Mouse (Mus musculus) cerebellum, adult 9-10 months (tissue): Measurements from ENCODE around the gene Neo1.

Experiments
- DNase-seq: peaks from one replicate; pipeline ENCODE4 v3.0.0; 2022

Neo1 gene

DNA sequence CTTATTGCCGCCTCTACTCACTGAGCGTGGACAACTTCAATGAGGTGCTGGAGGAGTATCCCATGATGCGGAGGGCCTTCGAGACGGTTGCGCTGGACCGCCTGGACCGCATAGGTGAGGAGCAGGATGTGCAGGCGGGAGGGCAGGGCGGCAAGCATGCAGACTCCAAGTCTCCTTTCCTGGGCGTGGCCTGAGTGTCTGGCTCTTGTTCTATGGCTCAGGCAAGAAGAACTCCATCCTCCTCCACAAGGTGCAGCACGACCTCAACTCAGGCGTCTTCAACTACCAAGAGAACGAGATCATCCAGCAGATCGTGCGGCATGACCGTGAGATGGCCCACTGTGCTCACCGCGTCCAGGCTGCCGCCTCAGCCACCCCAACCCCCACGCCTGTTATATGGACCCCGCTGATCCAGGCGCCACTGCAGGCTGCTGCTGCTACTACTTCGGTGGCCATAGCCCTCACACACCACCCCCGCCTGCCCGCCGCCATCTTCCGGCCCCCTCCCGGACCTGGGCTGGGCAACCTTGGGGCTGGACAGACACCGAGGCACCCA, 177.1 kb downstream of the Neo1 start:
- no peak for DNase-seq

GRCm38 (mm10) chr9:58854931-58855330, 181.3 kb downstream of the Neo1 start:
- DNase-seq = no peak

- no peak for DNase-seq
These were observed 186.5 kb downstream of the Neo1 start for GRCm38 (mm10) chr9:58849576-58850315.

DNA sequence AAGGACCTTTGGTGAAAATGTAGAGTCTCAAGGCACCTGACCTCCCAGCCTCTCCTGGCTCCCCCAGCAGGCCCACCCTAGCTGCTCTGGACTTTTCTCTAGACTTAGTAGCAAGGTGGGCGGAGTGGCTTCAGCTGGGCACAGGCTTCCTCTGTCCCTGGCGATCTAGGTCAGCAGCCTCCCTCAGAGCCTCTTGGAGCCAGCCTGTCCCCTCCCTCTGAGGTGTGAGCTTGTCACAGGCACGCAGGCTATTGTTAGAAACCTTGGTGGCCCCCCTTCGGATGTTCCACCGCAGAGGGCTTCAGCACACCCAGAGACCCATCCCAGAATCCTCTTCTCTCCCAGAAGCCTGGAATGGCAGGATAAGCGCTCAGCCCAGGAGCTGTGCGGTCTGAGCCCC, 188.6 kb downstream of the Neo1 start:
- DNase-seq = no peak

GRCm38 (mm10) chr9:58847008-58847407, 189.2 kb downstream of the Neo1 start:
- no peak for DNase-seq

- DNase-seq = no peak
These were observed 191.6 kb downstream of the Neo1 start for GRCm38 (mm10) chr9:58844597-58844996.

GRCm38 (mm10) chr9:58841655-58842054, 194.6 kb downstream of the Neo1 start:
- peak; percentile 10 for DNase-seq

GRCm38 (mm10) chr9:58838504-58838903, 197.7 kb downstream of the Neo1 start:
- peak; percentile 12 for DNase-seq

GRCm38 (mm10) chr9:58837174-58837573, 199.1 kb downstream of the Neo1 start:
- DNase-seq = no peak

DNA sequence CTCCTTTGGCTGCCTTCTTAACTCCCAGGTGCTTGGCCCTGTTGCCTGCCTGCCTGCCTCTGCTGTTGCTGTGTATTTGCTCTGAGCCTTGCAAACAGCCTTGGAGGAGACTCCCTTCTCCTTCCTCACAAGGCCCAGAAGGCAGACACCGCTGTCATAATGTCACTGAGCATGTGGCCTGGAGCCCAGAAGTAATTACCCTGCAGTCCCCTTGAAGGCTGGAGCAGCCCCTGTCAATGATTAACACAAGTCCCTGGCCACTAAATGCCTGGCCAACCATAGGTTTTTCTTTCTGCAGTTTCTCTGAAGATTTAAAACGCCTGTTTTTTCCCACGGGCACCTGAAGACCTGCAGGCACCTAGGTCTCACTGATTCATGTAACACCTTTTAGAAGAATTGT, 203.3 kb downstream of the Neo1 start:
- no peak for DNase-seq

DNA sequence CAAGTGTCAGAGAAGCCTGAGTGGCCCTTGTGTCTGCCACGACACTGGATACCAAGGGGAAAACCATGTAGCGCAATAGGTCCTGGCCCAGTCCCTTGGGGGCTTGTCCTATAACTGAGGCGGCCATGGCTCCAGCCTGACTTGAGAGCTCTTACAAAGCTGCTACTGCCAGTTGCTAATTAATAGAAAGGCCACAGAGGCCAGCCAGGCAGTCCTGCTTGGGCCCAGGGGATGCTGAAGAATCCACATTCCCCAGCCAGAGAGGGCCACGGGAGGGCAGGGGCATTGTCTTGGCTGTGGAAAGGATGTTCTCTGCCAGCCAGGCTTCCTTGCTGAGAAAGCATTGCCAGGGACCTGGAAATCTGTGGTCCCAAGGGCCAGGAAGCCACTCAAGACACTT, 206.6 kb downstream of the Neo1 start:
- no peak for DNase-seq
